Mouse (Mus musculus): Measurements from ENCODE around the gene Tmbim4. TPM values are rescaled to one million over a fixed set of nuclear protein-coding genes. Genes with fewer than 3 reads are reported as not detected.
A peak's percentile ranks its signal among the peaks of the same experiment; 100 is the strongest.

Tmbim4 gene
- polyA plus RNA-seq, 1 experiment from 2014 or later = 140 TPM

DNA sequence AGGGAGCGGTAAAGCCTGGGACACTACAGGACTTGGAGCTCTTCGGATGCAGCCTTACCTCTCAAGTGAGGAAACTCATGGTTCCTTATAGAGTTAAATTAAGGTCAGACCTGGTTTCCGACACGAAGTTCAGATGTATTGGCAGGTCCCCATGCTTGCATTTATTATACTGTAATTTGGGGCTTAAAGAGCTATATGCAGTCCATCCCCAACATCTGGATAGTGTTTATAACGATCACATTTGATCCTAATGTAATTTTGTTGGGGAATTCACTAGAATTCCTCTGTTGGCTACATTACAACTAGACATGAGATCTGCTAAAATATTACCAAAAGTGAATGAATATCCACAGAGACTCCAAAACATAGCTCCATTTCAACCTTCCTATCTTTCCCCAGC is 44.3 kb downstream of the Tmbim4 start:
- no peak for ATAC-seq
- H3K4me3 ChIP-seq (ENCODE audit: low read depth, low read length) = no peak overlapping the region
- no peak overlapping the region for H3K27ac ChIP-seq (ENCODE audit: low read depth)
- DNase-seq = no peak
- H3K9ac ChIP-seq (replicated peaks) = no peak overlapping the region
- H3K36me3 ChIP-seq (replicated peaks; ENCODE audit: insufficient read depth, low read length) = no peaks in the 10 kb centered on the region
- no peaks in the 10 kb centered on the region for H3K27me3 ChIP-seq (ENCODE audit: insufficient read depth, low read length)
- H3K4me1 ChIP-seq (ENCODE audit: insufficient read depth) = no peaks in the 10 kb centered on the region
- no peaks in the 10 kb centered on the region for H3K9me3 ChIP-seq (ENCODE audit: low read length)
- 78% methylated on average over 5 of the region's 5 CpGs for WGBS (ENCODE audit: insufficient replicate concordance)
- TF ChIP-seq EP300 (IDR thresholded peaks at IDR 0.05; ENCODE audit: low read depth) (no peak), CTCF (IDR thresholded peaks at IDR 0.05; ENCODE audit: low read depth) (no peak)
- no peak overlapping the region for H3K4me2 ChIP-seq (ENCODE audit: low read depth, low read length)

DNA sequence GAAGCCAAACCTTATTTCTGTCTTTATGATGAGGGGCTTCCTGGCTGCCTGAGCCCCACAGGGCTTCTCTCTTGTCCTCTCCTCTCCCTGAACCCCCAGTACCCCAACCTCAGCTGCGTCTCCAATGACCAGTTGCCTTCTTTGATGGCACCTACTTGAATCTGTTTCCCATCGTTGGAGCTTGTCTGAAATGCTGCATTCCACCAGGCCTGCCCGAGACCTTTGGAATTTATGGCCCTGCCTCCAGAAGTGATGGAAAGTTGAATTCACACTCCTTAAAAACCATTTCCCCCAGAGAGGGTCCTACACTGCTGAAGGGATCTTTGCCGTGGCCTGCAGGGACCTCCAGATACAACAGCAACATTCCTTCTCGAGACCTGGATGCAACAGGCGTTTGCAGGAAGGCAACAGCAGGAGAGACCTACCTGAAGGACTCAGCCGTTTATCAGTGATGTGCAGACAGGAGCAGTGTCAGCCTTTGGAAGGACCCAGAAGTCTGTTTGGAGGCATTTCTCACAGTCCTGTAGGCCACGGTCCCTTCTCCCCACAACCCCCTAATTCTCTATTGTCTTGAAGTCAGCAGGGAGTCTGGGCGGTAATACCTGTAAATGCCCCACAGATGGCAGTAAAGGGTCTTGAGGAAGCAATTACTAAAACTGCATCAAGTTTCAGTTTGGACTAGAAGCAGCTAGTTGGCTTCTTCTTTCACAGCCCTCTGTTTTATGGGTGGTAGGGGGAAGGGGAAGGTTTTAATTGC is 45.8 kb downstream of the Tmbim4 start:
- WGBS (ENCODE audit: insufficient replicate concordance) = 45% methylated on average over 9 of the region's 9 CpGs
- H3K36me3 ChIP-seq (replicated peaks; ENCODE audit: insufficient read depth, low read length) = no peaks in the 10 kb centered on the region
- H3K9me3 ChIP-seq (ENCODE audit: low read length) = no peaks in the 10 kb centered on the region
- ATAC-seq = no peak
- no peaks in the 10 kb centered on the region for H3K27me3 ChIP-seq (ENCODE audit: insufficient read depth, low read length)
- H3K9ac ChIP-seq (replicated peaks) = no peak overlapping the region
- TF ChIP-seq CTCF (IDR thresholded peaks at IDR 0.05; ENCODE audit: low read depth) = peak; percentile 73
- TF ChIP-seq EP300 (IDR thresholded peaks at IDR 0.05; ENCODE audit: low read depth) = no peak
- no peaks in the 10 kb centered on the region for H3K4me1 ChIP-seq (ENCODE audit: insufficient read depth)
- peak; percentile 33 for DNase-seq
- H3K4me2 ChIP-seq (ENCODE audit: low read depth, low read length) = no peak overlapping the region
- H3K27ac ChIP-seq (ENCODE audit: low read depth) = no peak overlapping the region
- H3K4me3 ChIP-seq (ENCODE audit: low read depth, low read length) = no peak overlapping the region

DNA sequence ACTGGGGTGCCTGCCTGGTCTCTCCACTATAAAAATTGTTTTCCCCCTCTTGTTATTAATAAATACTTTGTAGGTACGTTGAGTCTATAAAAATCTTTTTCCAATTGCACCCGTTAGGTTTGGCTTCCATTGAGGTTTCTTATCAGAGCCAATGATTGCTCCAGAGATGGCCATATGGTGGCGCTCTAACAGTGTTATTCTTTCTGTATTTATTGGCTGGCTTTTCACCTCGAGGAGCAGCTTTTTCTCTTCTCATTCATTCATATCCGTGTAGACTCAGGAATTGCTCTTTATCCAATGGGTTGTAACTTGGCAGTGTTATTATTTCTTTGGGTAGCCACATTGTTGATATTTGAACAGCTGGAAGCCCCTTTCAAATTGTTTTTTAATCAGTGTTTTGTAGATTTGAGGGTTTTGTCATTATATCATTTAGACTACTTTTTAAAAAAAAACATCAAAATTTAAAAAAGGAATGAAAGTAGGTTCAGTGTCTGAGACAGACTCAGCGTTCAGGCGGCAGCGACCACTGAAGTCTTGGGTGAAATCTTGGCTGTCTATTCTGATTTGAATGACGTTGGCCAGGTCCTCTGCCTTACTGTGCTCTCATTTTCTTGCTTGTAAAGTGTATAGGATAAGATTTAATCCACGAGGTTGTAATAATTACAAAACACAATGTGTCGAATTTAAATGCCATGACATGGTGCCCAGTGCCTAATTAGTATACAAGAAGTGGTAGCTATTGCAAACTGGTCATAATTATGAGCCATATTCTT is 49.7 kb downstream of the Tmbim4 start:
- no peaks in the 10 kb centered on the region for H3K27me3 ChIP-seq (ENCODE audit: insufficient read depth, low read length)
- DNase-seq (no peak), ATAC-seq (no peak)
- no peak overlapping the region for H3K4me3 ChIP-seq (ENCODE audit: low read depth, low read length)
- no peak overlapping the region for H3K4me2 ChIP-seq (ENCODE audit: low read depth, low read length)
- TF ChIP-seq EP300 (IDR thresholded peaks at IDR 0.05; ENCODE audit: low read depth) (no peak), CTCF (IDR thresholded peaks at IDR 0.05; ENCODE audit: low read depth) (no peak)
- no peak overlapping the region for H3K27ac ChIP-seq (ENCODE audit: low read depth)
- H3K9me3 ChIP-seq (ENCODE audit: low read length) = no peaks in the 10 kb centered on the region
- no peaks in the 10 kb centered on the region for H3K4me1 ChIP-seq (ENCODE audit: insufficient read depth)
- WGBS (ENCODE audit: insufficient replicate concordance) = 55% methylated on average over 11 of the region's 11 CpGs
- H3K36me3 ChIP-seq (replicated peaks; ENCODE audit: insufficient read depth, low read length) = no peaks in the 10 kb centered on the region
- no peak overlapping the region for H3K9ac ChIP-seq (replicated peaks)

DNA sequence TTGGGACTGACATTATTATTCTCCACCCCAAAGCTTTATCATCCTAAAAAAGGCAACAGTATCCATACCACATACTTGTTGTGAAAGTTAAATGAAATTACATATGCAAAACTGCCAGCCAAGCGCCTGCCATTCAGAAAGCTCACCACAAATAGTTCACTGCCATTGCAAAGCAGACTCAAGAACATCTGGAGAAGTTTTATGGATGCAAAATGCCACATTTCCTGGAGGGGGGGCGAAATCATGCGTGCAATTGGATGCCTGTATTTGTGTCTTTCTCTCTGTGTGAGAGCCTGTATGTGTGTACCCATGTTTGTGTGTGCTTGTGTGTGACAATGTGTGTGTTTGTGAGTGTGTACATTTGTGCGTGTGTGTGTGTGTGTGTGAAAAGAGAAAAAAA is 50.4 kb downstream of the Tmbim4 start:
- no peaks in the 10 kb centered on the region for H3K27me3 ChIP-seq (ENCODE audit: insufficient read depth, low read length)
- no peak overlapping the region for H3K4me3 ChIP-seq (ENCODE audit: low read depth, low read length)
- no peak for TF ChIP-seq EP300 (IDR thresholded peaks at IDR 0.05; ENCODE audit: low read depth)
- TF ChIP-seq CTCF (IDR thresholded peaks at IDR 0.05; ENCODE audit: low read depth) = no peak
- ATAC-seq = no peak
- H3K27ac ChIP-seq (ENCODE audit: low read depth) = no peak overlapping the region
- H3K4me1 ChIP-seq (ENCODE audit: insufficient read depth) = no peaks in the 10 kb centered on the region
- no peaks in the 10 kb centered on the region for H3K9me3 ChIP-seq (ENCODE audit: low read length)
- 75% methylated on average over 4 of the region's 4 CpGs for whole genome bisulfite sequencing (ENCODE audit: insufficient replicate concordance)
- no peak overlapping the region for H3K4me2 ChIP-seq (ENCODE audit: low read depth, low read length)
- no peak overlapping the region for H3K9ac ChIP-seq (replicated peaks)
- no peak for DNase-seq
- H3K36me3 ChIP-seq (replicated peaks; ENCODE audit: insufficient read depth, low read length) = no peaks in the 10 kb centered on the region

DNA sequence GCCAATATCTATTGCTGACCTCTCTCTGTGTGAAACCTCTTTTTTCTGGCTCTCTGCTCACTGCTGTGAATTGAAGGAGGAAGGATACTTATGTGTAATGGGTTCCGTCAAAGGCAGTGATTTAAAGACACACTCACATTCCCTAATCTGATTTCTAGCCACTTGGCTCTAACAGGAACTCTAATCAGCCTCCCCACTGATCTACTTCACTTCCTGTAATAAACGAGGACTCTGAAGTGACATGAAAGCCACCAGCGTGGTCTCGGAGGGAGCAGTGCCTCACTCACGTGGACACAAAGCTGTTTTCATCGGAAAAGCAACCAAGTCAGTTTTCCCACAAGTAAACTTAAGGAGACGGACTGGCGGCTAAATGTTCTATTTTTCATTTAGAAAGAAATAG is 51.4 kb downstream of the Tmbim4 start:
- 23% methylated on average over 8 of the region's 8 CpGs for WGBS (ENCODE audit: insufficient replicate concordance)
- ATAC-seq (no peak), DNase-seq (no peak)
- Histone ChIP-seq H3K4me1 (ENCODE audit: insufficient read depth) (no peaks in the 10 kb centered on the region), H3K4me3 (ENCODE audit: low read depth, low read length) (no peak overlapping the region), H3K9ac (replicated peaks) (no peak overlapping the region), H3K27ac (ENCODE audit: low read depth) (no peak overlapping the region), H3K9me3 (ENCODE audit: low read length) (no peaks in the 10 kb centered on the region), H3K4me2 (ENCODE audit: low read depth, low read length) (no peak overlapping the region), H3K27me3 (ENCODE audit: insufficient read depth, low read length) (no peaks in the 10 kb centered on the region), H3K36me3 (replicated peaks; ENCODE audit: insufficient read depth, low read length) (no peaks in the 10 kb centered on the region)
- TF ChIP-seq EP300 (IDR thresholded peaks at IDR 0.05; ENCODE audit: low read depth) (no peak), CTCF (IDR thresholded peaks at IDR 0.05; ENCODE audit: low read depth) (no peak)

DNA sequence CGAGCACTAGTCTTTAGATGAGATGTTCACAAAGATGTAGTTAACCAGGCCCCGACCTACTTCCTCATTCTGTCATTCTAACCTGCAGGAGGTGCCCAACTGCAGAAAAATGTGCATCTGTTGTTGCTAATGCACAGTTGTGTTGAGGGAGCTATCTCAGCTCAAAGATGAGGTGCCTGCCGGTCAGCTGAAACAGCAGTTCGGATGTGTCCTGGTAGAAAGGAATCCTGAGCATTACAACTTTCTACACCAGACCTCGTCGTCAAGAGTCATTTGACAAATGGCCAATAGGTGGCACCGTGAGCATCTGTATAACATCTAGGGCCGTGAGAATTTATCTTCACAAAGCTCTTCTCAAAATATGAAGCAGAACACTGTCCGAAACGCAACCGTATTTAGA is 55.8 kb downstream of the Tmbim4 start:
- H3K4me2 ChIP-seq (ENCODE audit: low read depth, low read length) = no peak overlapping the region
- ATAC-seq = no peak
- no peaks in the 10 kb centered on the region for H3K36me3 ChIP-seq (replicated peaks; ENCODE audit: insufficient read depth, low read length)
- no peak for TF ChIP-seq EP300 (IDR thresholded peaks at IDR 0.05; ENCODE audit: low read depth)
- peak; percentile 68 for TF ChIP-seq CTCF (IDR thresholded peaks at IDR 0.05; ENCODE audit: low read depth)
- no peak overlapping the region for H3K9ac ChIP-seq (replicated peaks)
- no peaks in the 10 kb centered on the region for H3K27me3 ChIP-seq (ENCODE audit: insufficient read depth, low read length)
- H3K4me3 ChIP-seq (ENCODE audit: low read depth, low read length) = no peak overlapping the region
- no peaks in the 10 kb centered on the region for H3K9me3 ChIP-seq (ENCODE audit: low read length)
- peak; percentile 41 for DNase-seq
- H3K4me1 ChIP-seq (ENCODE audit: insufficient read depth) = no peaks in the 10 kb centered on the region
- no peak overlapping the region for H3K27ac ChIP-seq (ENCODE audit: low read depth)
- 19% methylated on average over 11 of the region's 11 CpGs for WGBS (ENCODE audit: insufficient replicate concordance)
